Mouse (Mus musculus) CH12.LX (cell line): ENCODE results near the gene Tchp. TPM values are rescaled to one million over a fixed set of nuclear protein-coding genes. Genes with fewer than 3 reads are reported as not detected.
A peak's percentile ranks its signal among the peaks of the same experiment; 100 is the strongest.

ENCODE experiments used
- DNase-seq: peaks from one replicate; pipeline ENCODE4 v3.0.0-alpha.2; 2013; ENCODE audit errors: extremely low read depth
- H3K27ac ChIP-seq: 2 replicates; pipeline ENCODE4 v1.5.1; 2012; ENCODE audit warnings: low read depth, mild to moderate bottlenecking, control low read depth, moderate library complexity; ENCODE audit not compliant: insufficient read depth
- H3K27me3 ChIP-seq: replicated peaks from 2 replicates; pipeline ENCODE3; 2012; ENCODE audit warnings: inconsistent platforms
- H3K36me3 ChIP-seq, 2 experiments: replicated peaks in 1 of 2; 2 replicates each; pipeline versions ENCODE3 to v1.6.1; 2012; ENCODE audit warnings: inconsistent platforms in 1 of 2, low read length in 1 of 2, mild to moderate bottlenecking in 1 of 2, mixed read lengths in 1 of 2, moderate library complexity in 1 of 2; ENCODE audit not compliant: control insufficient read depth in 1 of 2, insufficient read depth in 1 of 2
- H3K4me1 ChIP-seq, 2 experiments: 2 replicates each; pipeline ENCODE4 v1.6.1; 2012; ENCODE audit warnings: inconsistent platforms in 1 of 2, moderate library complexity in 1 of 2; ENCODE audit not compliant: insufficient read depth in 2 of 2, control insufficient read depth in 1 of 2
- H3K4me2 ChIP-seq: 2 replicates; pipeline ENCODE4 v1.6.1; 2012; ENCODE audit warnings: low read depth, mild to moderate bottlenecking, control low read depth; ENCODE audit not compliant: poor library complexity, insufficient read depth, severe bottlenecking
- H3K4me3 ChIP-seq, 3 experiments: fragments of 150-350 bp in 1 of 3; sonication (generic) in 1 of 3; replicated peaks in 1 of 3; 2 replicates each; pipeline versions ENCODE3 to v1.5.1; 2011 to 2012; ENCODE audit warnings: low read depth in 2 of 3, low read length in 2 of 3, mild to moderate bottlenecking in 2 of 3, moderate library complexity in 2 of 3, control low read depth in 1 of 3, improper control_type of control experiment in 1 of 3, inconsistent platforms in 1 of 3, mixed read lengths in 1 of 3; ENCODE audit not compliant: poor library complexity in 1 of 3
- H3K79me2 ChIP-seq: replicated peaks from 2 replicates; pipeline ENCODE4 v1.6.1; 2012; ENCODE audit warnings: mild to moderate bottlenecking, moderate library complexity; ENCODE audit not compliant: control insufficient read depth, poor library complexity, insufficient read depth, severe bottlenecking; ENCODE audit errors: extremely low read depth
- H3K9ac ChIP-seq: 2 replicates; pipeline ENCODE4 v1.6.1; 2012; ENCODE audit warnings: low read depth, mild to moderate bottlenecking, control low read depth, moderate library complexity; ENCODE audit not compliant: insufficient read depth
- H3K9me3 ChIP-seq: replicated peaks from 2 replicates; pipeline ENCODE3; 2012; ENCODE audit warnings: low read length, inconsistent platforms, mixed read lengths
- BHLHE40 ChIP-seq: IDR thresholded peaks from 2 replicates; pipeline ENCODE4 v1.6.1; 2011; ENCODE audit warnings: mild to moderate bottlenecking, low read depth, low read length, improper control_type of control experiment
- CHD1 ChIP-seq: IDR thresholded peaks from 2 replicates; pipeline ENCODE4 v1.6.1; 2012; ENCODE audit warnings: low read depth, low read length, improper control_type of control experiment, inconsistent platforms
- CHD2 ChIP-seq: IDR thresholded peaks from 2 replicates; pipeline ENCODE4 v1.6.1; 2011; ENCODE audit warnings: low read length, improper control_type of control experiment
- CTCF ChIP-seq, 2 experiments: IDR thresholded peaks in 1 of 2; conservative IDR thresholded peaks in 1 of 2; 2 replicates each; pipeline ENCODE4 v1.5.1; 2011 to 2012; ENCODE audit warnings: low read depth in 2 of 2, low read length in 2 of 2, improper control_type of control experiment in 1 of 2, inconsistent platforms in 1 of 2, mild to moderate bottlenecking in 1 of 2, moderate library complexity in 1 of 2
- ELF1 ChIP-seq: IDR thresholded peaks from 2 replicates; pipeline ENCODE4 v1.6.1; 2014; ENCODE audit warnings: low read depth, mild to moderate bottlenecking, inconsistent platforms, low read length, improper control_type of control experiment
- EP300 ChIP-seq: IDR thresholded peaks from 2 replicates; pipeline ENCODE4 v1.6.1; 2011; ENCODE audit warnings: low read length, improper control_type of control experiment
- ETS1 ChIP-seq: conservative IDR thresholded peaks from 2 replicates; pipeline ENCODE4 v1.6.1; 2012; ENCODE audit warnings: low read depth, mild to moderate bottlenecking, inconsistent platforms, low read length, improper control_type of control experiment, moderate library complexity
- JUN ChIP-seq: IDR thresholded peaks from 2 replicates; pipeline ENCODE4 v1.6.1; 2011; ENCODE audit warnings: low read depth, mild to moderate bottlenecking, low read length, improper control_type of control experiment, moderate library complexity; ENCODE audit not compliant: insufficient read depth
- JUND ChIP-seq: conservative IDR thresholded peaks from 2 replicates; pipeline ENCODE4 v1.6.1; 2011; ENCODE audit warnings: low read depth, low read length, improper control_type of control experiment
- MAFK ChIP-seq: IDR thresholded peaks from 2 replicates; pipeline ENCODE4 v1.6.1; 2011; ENCODE audit warnings: low read length, improper control_type of control experiment; ENCODE audit not compliant: insufficient replicate concordance
- MAZ ChIP-seq: IDR thresholded peaks from 2 replicates; pipeline ENCODE4 v1.6.1; 2012; ENCODE audit warnings: low read depth, mild to moderate bottlenecking, inconsistent platforms, low read length, improper control_type of control experiment, moderate library complexity
- MEF2A ChIP-seq: IDR thresholded peaks from 2 replicates; pipeline ENCODE4 v1.6.1; 2014; ENCODE audit warnings: low read depth, mild to moderate bottlenecking, inconsistent platforms, low read length, improper control_type of control experiment, borderline replicate concordance
- MYC ChIP-seq: IDR thresholded peaks from 2 replicates; pipeline ENCODE4 v1.6.1; 2011; ENCODE audit warnings: low read depth, mild to moderate bottlenecking, improper control_type of control experiment, low read length
- NELFE ChIP-seq: IDR thresholded peaks from 2 replicates; pipeline ENCODE4 v1.6.1; 2011; ENCODE audit warnings: low read depth, low read length, improper control_type of control experiment
- PAX5 ChIP-seq: IDR thresholded peaks from 2 replicates; pipeline ENCODE4 v1.6.1; 2012; ENCODE audit warnings: low read length, inconsistent platforms, mixed read lengths
- POLR2AphosphoS2 ChIP-seq: IDR thresholded peaks from 2 replicates; pipeline ENCODE4 v1.6.1; 2011; ENCODE audit warnings: low read depth, low read length, improper control_type of control experiment
- RAD21 ChIP-seq: IDR thresholded peaks from 2 replicates; pipeline ENCODE4 v1.6.1; 2011; ENCODE audit warnings: low read depth, mild to moderate bottlenecking, low read length, improper control_type of control experiment, moderate library complexity
- RCOR1 ChIP-seq: conservative IDR thresholded peaks from 2 replicates; pipeline ENCODE4 v1.6.1; 2012; ENCODE audit warnings: low read depth, mild to moderate bottlenecking, inconsistent platforms, low read length, improper control_type of control experiment
- SMC3 ChIP-seq: IDR thresholded peaks from 2 replicates; pipeline ENCODE4 v1.6.1; 2011; ENCODE audit warnings: low read depth, low read length, improper control_type of control experiment
- TBP ChIP-seq: conservative IDR thresholded peaks from 2 replicates; pipeline ENCODE4 v1.6.1; 2011; ENCODE audit warnings: low read depth, low read length, improper control_type of control experiment
- TCF12 ChIP-seq: IDR thresholded peaks from 2 replicates; pipeline ENCODE4 v1.6.1; 2014; ENCODE audit warnings: low read depth, mild to moderate bottlenecking, inconsistent platforms, low read length, improper control_type of control experiment
- UBTF ChIP-seq: IDR thresholded peaks from 2 replicates; pipeline ENCODE4 v1.6.1; 2012; ENCODE audit warnings: low read depth, mild to moderate bottlenecking, inconsistent platforms, low read length, improper control_type of control experiment, moderate library complexity
- ZKSCAN1 ChIP-seq: IDR thresholded peaks from 2 replicates; pipeline ENCODE4 v1.6.1; 2012; ENCODE audit warnings: low read depth, inconsistent platforms, low read length, improper control_type of control experiment, borderline replicate concordance
- dilution Hi-C: fragments of 300-500 bp; cut with MboI; formaldehyde crosslinking; loops from 2 replicates; pipeline ENCODE4 v1.14.3; 2020; ENCODE audit warnings: low sequenced_read_pairs; ENCODE audit not compliant: extremely low pct_unique_long_range_greater_than_20kb, extremely low pct_ligation_motif_present
- in situ Hi-C: fragments of 300-500 bp; cut with MboI; formaldehyde crosslinking; loops from 3 replicates; pipeline ENCODE4 v1.14.3; 2019; ENCODE audit warnings: low sequenced_read_pairs, low pct_ligation_motif_present, low pct_unique_long_range_greater_than_20kb, mixed read lengths
- polyA plus RNA-seq: library from polyadenylated mRNA; unstranded; fragments of >175 nt; gene quantifications from 2 replicates; pipeline ENCODE4 v1.2.1, GENCODE M21; 2012; ENCODE audit warnings: low read depth; ENCODE audit not compliant: insufficient read length
- total RNA-seq, 2 experiments: library from RNA; depleted of rRNA; stranded (reverse); fragments of 300-350 nt in 1 of 2; fragments of >200 nt in 1 of 2; gene quantifications; 2 replicates each; pipeline ENCODE4 v1.2.3; 2012 to 2014

The Tchp gene
- total and polyA plus RNA-seq, 3 experiments: 4.3 to 11.6 (median 6.7) TPM

DNA sequence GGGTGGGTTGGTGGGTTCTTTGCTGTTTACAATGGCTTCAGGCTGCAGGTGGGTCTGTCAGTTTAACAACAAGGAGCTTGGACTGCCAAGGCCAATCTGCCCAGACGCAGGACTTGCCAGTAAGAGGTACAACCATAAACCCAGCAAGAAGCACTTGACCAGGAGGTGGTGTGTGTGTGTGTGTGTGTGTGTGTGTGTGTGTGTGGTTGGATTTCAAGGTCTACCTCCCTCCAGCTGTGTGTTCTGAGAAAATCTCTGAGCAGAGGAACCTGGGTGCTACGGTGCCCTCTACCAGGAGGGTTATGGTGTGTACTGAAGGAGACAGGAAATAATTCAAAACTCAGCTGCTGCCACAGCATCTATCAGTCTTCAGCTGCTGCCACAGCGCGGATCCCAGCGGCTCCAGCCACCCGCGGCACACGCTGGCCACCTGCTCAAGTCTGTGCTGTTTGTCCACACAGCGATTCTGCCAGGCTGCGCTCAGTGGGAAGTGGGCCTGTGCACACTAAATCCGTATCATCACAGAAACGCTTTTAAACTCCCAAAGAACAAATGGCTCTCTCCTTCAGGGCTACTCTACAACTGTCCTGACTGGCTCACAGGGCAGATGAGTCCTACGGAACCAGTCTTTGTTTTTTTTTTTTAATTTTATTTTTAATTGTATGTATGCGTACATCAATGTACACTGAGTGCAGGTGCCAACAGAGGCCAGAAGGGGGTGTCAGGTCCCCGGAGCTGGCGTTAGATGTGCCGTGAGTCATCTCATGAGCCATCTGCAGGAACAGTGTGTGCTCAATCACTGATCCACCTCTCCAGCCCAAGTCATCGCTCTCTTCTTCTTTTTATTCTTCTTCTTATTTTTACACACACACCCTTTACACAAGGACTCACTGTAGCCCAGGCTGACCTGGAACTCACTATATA lies 57.5 kb downstream of the Tchp start:
- peaks cover 0 to 19% of the 10 kb centered on the region in 2 experiments; a peak in 2 of 4 replicates for H3K4me1 ChIP-seq
- dilution Hi-C loops: no loop called here
- H3K27ac ChIP-seq: no peak overlapping the region
- H3K4me3 ChIP-seq: no peak overlapping the region
- H3K27me3 ChIP-seq: no peaks in the 10 kb centered on the region
- peaks cover 62 to 87% of the 10 kb centered on the region in 2 experiments for H3K36me3 ChIP-seq
- in situ Hi-C loops: no loop called here
- TF ChIP-seq MYC: no peak
- TF ChIP-seq CHD2: no peak
- TF ChIP-seq TCF12: no peak
- TF ChIP-seq JUN: no peak
- no peak for TF ChIP-seq JUND
- TF ChIP-seq RCOR1: no peak
- TF ChIP-seq CTCF (conservative IDR thresholded peaks at IDR 0.05 in 1 of 2, IDR thresholded peaks at IDR 0.05 in 1 of 2; ENCODE audit: low read depth in 2 of 2, low read length in 2 of 2): peak in 1 of 2 experiments; percentile 50; a peak in 2 of 4 replicates
- TF ChIP-seq UBTF: no peak
- no peak for TF ChIP-seq TBP
- peak; percentile 40 for TF ChIP-seq RAD21
- no peak for TF ChIP-seq BHLHE40
- no peak for TF ChIP-seq MAFK
- TF ChIP-seq NELFE: no peak
- TF ChIP-seq ZKSCAN1: no peak
- no peak for TF ChIP-seq MAZ
- TF ChIP-seq POLR2AphosphoS2: no peak
- no peak for TF ChIP-seq EP300
- TF ChIP-seq CHD1: no peak
- TF ChIP-seq PAX5: no peak
- TF ChIP-seq ELF1: no peak
- no peak for TF ChIP-seq ETS1
- TF ChIP-seq SMC3: peak; percentile 30; the same call in 1 of the 2 replicates
- no peak for TF ChIP-seq MEF2A
- H3K9me3 ChIP-seq: no peaks in the 10 kb centered on the region
- no peak overlapping the region for H3K4me2 ChIP-seq
- peaks cover 32% of the 10 kb centered on the region for H3K79me2 ChIP-seq
- no peak for DNase-seq
- no peak overlapping the region for H3K9ac ChIP-seq
